Mouse (Mus musculus): Measurements from ENCODE around the gene B4galt1. TPM values are rescaled to one million over a fixed set of nuclear protein-coding genes. Genes with fewer than 3 reads are reported as not detected.

B4galt1 gene
- polyA plus RNA-seq, 1 experiment from 2014 or later: 38.1 TPM

- Histone ChIP-seq H3K4me1 (peaks cover 57% of the 10 kb centered on the region), H3K27ac (peak overlapping the region; percentile 59), H3K36me3 (peaks cover 52% of the 10 kb centered on the region), H3K27me3 (ENCODE audit: insufficient read depth, poor library complexity, severe bottlenecking) (no peaks in the 10 kb centered on the region), H3K9me3 (no peaks in the 10 kb centered on the region), H3K4me3 (no peak overlapping the region)
- WGBS: 91% methylated on average over 6 of the region's 6 CpGs
- no peak for DNase-seq (ENCODE audit: low spot score)
Measured at GRCm38 (mm10) chr4:40819151-40819550, 34.7 kb downstream of the B4galt1 start.

- H3K36me3 ChIP-seq: peaks cover 55% of the 10 kb centered on the region
- H3K27me3 ChIP-seq (ENCODE audit: insufficient read depth, poor library complexity, severe bottlenecking): no peaks in the 10 kb centered on the region
- H3K4me1 ChIP-seq: peaks cover 52% of the 10 kb centered on the region
- no peak for DNase-seq (ENCODE audit: low spot score)
- H3K9me3 ChIP-seq: no peaks in the 10 kb centered on the region
- WGBS: 73% methylated on average over 6 of the region's 6 CpGs
- H3K27ac ChIP-seq: no peak overlapping the region
- no peak overlapping the region for H3K4me3 ChIP-seq
Measured at GRCm38 (mm10) chr4:40818421-40818820, 35.4 kb downstream of the B4galt1 start.

- Histone ChIP-seq H3K4me1 (peaks cover 48% of the 10 kb centered on the region), H3K9me3 (no peaks in the 10 kb centered on the region), H3K36me3 (peaks cover 55% of the 10 kb centered on the region), H3K27ac (no peak overlapping the region), H3K27me3 (ENCODE audit: insufficient read depth, poor library complexity, severe bottlenecking) (no peaks in the 10 kb centered on the region), H3K4me3 (no peak overlapping the region)
- WGBS: 82% methylated on average over 12 of the region's 12 CpGs
- no peak for DNase-seq (ENCODE audit: low spot score)
Measured at GRCm38 (mm10) chr4:40817936-40818335, 35.9 kb downstream of the B4galt1 start.

- 39% methylated on average over 12 of the region's 12 CpGs for WGBS
- Histone ChIP-seq H3K27me3 (ENCODE audit: insufficient read depth, poor library complexity, severe bottlenecking) (no peaks in the 10 kb centered on the region), H3K9me3 (no peaks in the 10 kb centered on the region), H3K27ac (0 out of 2 replicates have a peak overlapping the region, but pooled peaks have one; percentile 16), H3K4me1 (peaks cover 40% of the 10 kb centered on the region), H3K4me3 (no peak overlapping the region), H3K36me3 (peaks cover 65% of the 10 kb centered on the region)
- DNase-seq (ENCODE audit: low spot score): no peak
Measured at GRCm38 (mm10) chr4:40815775-40816372, 37.9 kb downstream of the B4galt1 start.

GRCm38 (mm10) chr4:40815120-40815519 is 38.7 kb downstream of the B4galt1 start:
- Histone ChIP-seq H3K27me3 (ENCODE audit: insufficient read depth, poor library complexity, severe bottlenecking) (no peaks in the 10 kb centered on the region), H3K9me3 (no peaks in the 10 kb centered on the region), H3K4me1 (peaks cover 35% of the 10 kb centered on the region), H3K27ac (no peak overlapping the region), H3K36me3 (peaks cover 72% of the 10 kb centered on the region), H3K4me3 (no peak overlapping the region)
- WGBS: 72% methylated on average over 3 of the region's 3 CpGs
- DNase-seq (ENCODE audit: low spot score): no peak

- no peaks in the 10 kb centered on the region for H3K27me3 ChIP-seq (ENCODE audit: insufficient read depth, poor library complexity, severe bottlenecking)
- DNase-seq (ENCODE audit: low spot score): no peak
- H3K9me3 ChIP-seq: no peaks in the 10 kb centered on the region
- H3K4me1 ChIP-seq: peaks cover 30% of the 10 kb centered on the region
- 84% methylated on average over 6 of the region's 6 CpGs for WGBS
- no peak overlapping the region for H3K4me3 ChIP-seq
- peaks cover 76% of the 10 kb centered on the region for H3K36me3 ChIP-seq
- no peak overlapping the region for H3K27ac ChIP-seq
Measured at GRCm38 (mm10) chr4:40814359-40814758, 39.4 kb downstream of the B4galt1 start.

GRCm38 (mm10) chr4:40812891-40813290 is 40.9 kb downstream of the B4galt1 start:
- Histone ChIP-seq H3K9me3 (no peaks in the 10 kb centered on the region), H3K36me3 (peaks cover 87% of the 10 kb centered on the region), H3K27ac (no peak overlapping the region), H3K27me3 (ENCODE audit: insufficient read depth, poor library complexity, severe bottlenecking) (no peaks in the 10 kb centered on the region), H3K4me1 (peaks cover 15% of the 10 kb centered on the region), H3K4me3 (no peak overlapping the region)
- DNase-seq (ENCODE audit: low spot score): no peak
- 91% methylated on average over 1 of the region's 1 CpGs for WGBS

- Histone ChIP-seq H3K9me3 (no peaks in the 10 kb centered on the region), H3K36me3 (peaks cover 96% of the 10 kb centered on the region), H3K4me1 (peaks cover 8% of the 10 kb centered on the region), H3K27ac (no peak overlapping the region), H3K27me3 (ENCODE audit: insufficient read depth, poor library complexity, severe bottlenecking) (no peaks in the 10 kb centered on the region), H3K4me3 (no peak overlapping the region)
- 68% methylated on average over 5 of the region's 5 CpGs for WGBS
- DNase-seq (ENCODE audit: low spot score): no peak
Measured at GRCm38 (mm10) chr4:40810481-40810880, 43.3 kb downstream of the B4galt1 start.

GRCm38 (mm10) chr4:40807382-40807781 is 46.4 kb downstream of the B4galt1 start:
- WGBS: 90% methylated on average over 4 of the region's 4 CpGs
- no peak for DNase-seq (ENCODE audit: low spot score)
- peaks cover 89% of the 10 kb centered on the region for H3K36me3 ChIP-seq

GRCm38 (mm10) chr4:40805401-40805800 is 48.4 kb downstream of the B4galt1 start:
- no peak overlapping the region for H3K27ac ChIP-seq
- 89% methylated on average over 8 of the region's 8 CpGs for WGBS
- no peaks in the 10 kb centered on the region for H3K9me3 ChIP-seq
- H3K4me1 ChIP-seq: peaks cover 10% of the 10 kb centered on the region
- DNase-seq (ENCODE audit: low spot score): no peak
- H3K36me3 ChIP-seq: peaks cover 76% of the 10 kb centered on the region
- no peak overlapping the region for H3K4me3 ChIP-seq
- H3K27me3 ChIP-seq (ENCODE audit: insufficient read depth, poor library complexity, severe bottlenecking): no peaks in the 10 kb centered on the region

More at GRCm38 (mm10) chr4:40807382-40807781, 46.4 kb downstream of the B4galt1 start:
- Histone ChIP-seq H3K27me3 (ENCODE audit: insufficient read depth, poor library complexity, severe bottlenecking) (no peaks in the 10 kb centered on the region), H3K9me3 (no peaks in the 10 kb centered on the region), H3K4me3 (no peak overlapping the region), H3K27ac (no peak overlapping the region), H3K4me1 (peaks cover 6% of the 10 kb centered on the region)

- Histone ChIP-seq H3K27me3 (ENCODE audit: insufficient read depth, poor library complexity, severe bottlenecking) (no peaks in the 10 kb centered on the region), H3K27ac (no peak overlapping the region), H3K36me3 (peaks cover 52% of the 10 kb centered on the region), H3K4me1 (peaks cover 16% of the 10 kb centered on the region), H3K4me3 (no peak overlapping the region), H3K9me3 (no peaks in the 10 kb centered on the region)
- WGBS: 88% methylated on average over 3 of the region's 3 CpGs
- DNase-seq (ENCODE audit: low spot score): no peak
Measured at GRCm38 (mm10) chr4:40802787-40803186, 51.0 kb downstream of the B4galt1 start.

GRCm38 (mm10) chr4:40801908-40802307 is 51.9 kb downstream of the B4galt1 start:
- Histone ChIP-seq H3K9me3 (no peaks in the 10 kb centered on the region), H3K4me3 (no peak overlapping the region), H3K27me3 (ENCODE audit: insufficient read depth, poor library complexity, severe bottlenecking) (no peaks in the 10 kb centered on the region), H3K36me3 (peaks cover 48% of the 10 kb centered on the region), H3K27ac (no peak overlapping the region), H3K4me1 (peaks cover 16% of the 10 kb centered on the region)
- 67% methylated on average over 4 of the region's 4 CpGs for WGBS
- no peak for DNase-seq (ENCODE audit: low spot score)

- Histone ChIP-seq H3K4me1 (peaks cover 16% of the 10 kb centered on the region), H3K27me3 (ENCODE audit: insufficient read depth, poor library complexity, severe bottlenecking) (no peaks in the 10 kb centered on the region), H3K4me3 (no peak overlapping the region), H3K9me3 (no peaks in the 10 kb centered on the region), H3K27ac (no peak overlapping the region), H3K36me3 (peaks cover 39% of the 10 kb centered on the region)
- no peak for DNase-seq (ENCODE audit: low spot score)
- 54% methylated on average over 3 of the region's 3 CpGs for WGBS
Measured at GRCm38 (mm10) chr4:40800873-40801272, 52.9 kb downstream of the B4galt1 start.
